Mouse (Mus musculus): ENCODE results near the gene Tbx21.
A peak's percentile ranks its signal among the peaks of the same experiment; 100 is the strongest.

Gene Tbx21

GRCm38 (mm10) chr11:97132185-97132584 lies 17.1 kb upstream of the Tbx21 start:
- no peak for DNase-seq (ENCODE audit: low spot score in 2 of 2)

- DNase-seq (ENCODE audit: low spot score in 2 of 2): no peak
These were observed 16.6 kb upstream of the Tbx21 start for GRCm38 (mm10) chr11:97131683-97132082.

GRCm38 (mm10) chr11:97130318-97130717 lies 15.2 kb upstream of the Tbx21 start:
- DNase-seq (ENCODE audit: low spot score in 2 of 2): no peak

- no peak for DNase-seq (ENCODE audit: low spot score in 2 of 2)
These were observed 13.8 kb upstream of the Tbx21 start for GRCm38 (mm10) chr11:97128956-97129355.

- DNase-seq (ENCODE audit: low spot score in 2 of 2): no peak
These were observed 12.5 kb upstream of the Tbx21 start for GRCm38 (mm10) chr11:97127470-97128223.

GRCm38 (mm10) chr11:97126645-97127468 lies 11.7 kb upstream of the Tbx21 start:
- peak in 1 of 2 experiments; percentile 14 for DNase-seq (ENCODE audit: low spot score in 2 of 2)

GRCm38 (mm10) chr11:97124266-97125036 lies 9.3 kb upstream of the Tbx21 start:
- DNase-seq (ENCODE audit: low spot score in 2 of 2): peak in 1 of 2 experiments; percentile 3

- no peak for DNase-seq (ENCODE audit: low spot score in 2 of 2)
These were observed 8.3 kb upstream of the Tbx21 start for GRCm38 (mm10) chr11:97123282-97123890.

GRCm38 (mm10) chr11:97120641-97121040 lies 5.5 kb upstream of the Tbx21 start:
- DNase-seq (ENCODE audit: low spot score in 2 of 2): no peak

- DNase-seq (ENCODE audit: low spot score in 2 of 2): no peak
These were observed 5.1 kb upstream of the Tbx21 start for GRCm38 (mm10) chr11:97120221-97120620.

- no peak for DNase-seq (ENCODE audit: low spot score in 2 of 2)
These were observed 666 bp upstream of the Tbx21 start for GRCm38 (mm10) chr11:97115797-97116196.

- DNase-seq (ENCODE audit: low spot score in 2 of 2): no peak
These were observed 2.5 kb downstream of the Tbx21 start for GRCm38 (mm10) chr11:97112519-97113125.

GRCm38 (mm10) chr11:97108976-97109375 lies 6.2 kb downstream of the Tbx21 start:
- no peak for DNase-seq (ENCODE audit: low spot score in 2 of 2)

- no peak for DNase-seq (ENCODE audit: low spot score in 2 of 2)
These were observed 11.0 kb downstream of the Tbx21 start for GRCm38 (mm10) chr11:97104091-97104483.

- no peak for DNase-seq (ENCODE audit: low spot score in 2 of 2)
These were observed 11.7 kb downstream of the Tbx21 start for GRCm38 (mm10) chr11:97103163-97104090.

GRCm38 (mm10) chr11:97101722-97102121 lies 13.4 kb downstream of the Tbx21 start:
- peak in 1 of 2 experiments; percentile 47 for DNase-seq (ENCODE audit: low spot score in 2 of 2)

GRCm38 (mm10) chr11:97098791-97099190 lies 16.3 kb downstream of the Tbx21 start:
- DNase-seq (ENCODE audit: low spot score in 2 of 2): no peak

- no peak for DNase-seq (ENCODE audit: low spot score in 2 of 2)
These were observed 20.5 kb downstream of the Tbx21 start for GRCm38 (mm10) chr11:97094600-97094999.

GRCm38 (mm10) chr11:97086365-97086764 lies 28.8 kb downstream of the Tbx21 start:
- no peak for DNase-seq (ENCODE audit: low spot score in 2 of 2)
